Mouse (Mus musculus) T-cell, adult 2 months (primary cell): Measurements from ENCODE around the gene Spint4.
"Not testable (repeated sequence)": the region's sequence is repeated elsewhere in the genome, so short reads cannot be mapped to it uniquely, and the experiment has no call there.

Source experiments
- DNase-seq: peaks from one replicate; pipeline ENCODE4 v3.0.0; 2022; ENCODE audit warnings: low spot score

The Spint4 gene

GRCm38 (mm10) chr2:164698201-164698600 lies at the start of gene Spint4:
Gene Spint4 (plus strand): TSS chr2:164698501.
- no peak for DNase-seq

- DNase-seq, result peak; percentile 6
Measured at GRCm38 (mm10) chr2:164655858-164656257, 42.4 kb upstream of the Spint4 start, which contains the start of gene Wfdc10. Gene Wfdc10 (plus strand): TSS chr2:164656046.

- DNase-seq, result no peak
Measured at GRCm38 (mm10) chr2:164656483-164656882, 41.8 kb upstream of the Spint4 start, which contains the start of gene Wfdc9. Gene Wfdc9 (minus strand): TSS chr2:164656583.

GRCm38 (mm10) chr2:164664851-164665250 lies 33.5 kb upstream of the Spint4 start:
- no peak for DNase-seq

- no peak for DNase-seq
Measured at GRCm38 (mm10) chr2:164670261-164670660, 28.0 kb upstream of the Spint4 start.

GRCm38 (mm10) chr2:164670938-164671337 lies 27.4 kb upstream of the Spint4 start:
- DNase-seq, result no peak

- no peak for DNase-seq
Measured at GRCm38 (mm10) chr2:164673987-164674386, 24.3 kb upstream of the Spint4 start, which contains the start of gene Wfdc11. Gene Wfdc11 (minus strand): TSS chr2:164674087.

GRCm38 (mm10) chr2:164676103-164676502 lies 22.2 kb upstream of the Spint4 start:
- no peak for DNase-seq

- no peak for DNase-seq
Measured at GRCm38 (mm10) chr2:164676916-164677685, 21.2 kb upstream of the Spint4 start.

- DNase-seq, result peak; percentile 61
Measured at GRCm38 (mm10) chr2:164678848-164679625, 19.3 kb upstream of the Spint4 start.

GRCm38 (mm10) chr2:164679906-164680305 lies 18.4 kb upstream of the Spint4 start:
- DNase-seq, result no peak

- DNase-seq, result no peak
Measured at GRCm38 (mm10) chr2:164684807-164685206, 13.5 kb upstream of the Spint4 start, which contains the start of gene Wfdc13. Gene Wfdc13 (plus strand): TSS chr2:164685107.

- no peak for DNase-seq
Measured at GRCm38 (mm10) chr2:164700959-164701358, 2.7 kb downstream of the Spint4 start.

GRCm38 (mm10) chr2:164701761-164702160 lies 3.5 kb downstream of the Spint4 start:
- no peak for DNase-seq

- DNase-seq, result no peak
Measured at GRCm38 (mm10) chr2:164704235-164704634, 5.9 kb downstream of the Spint4 start.

GRCm38 (mm10) chr2:164705328-164705727 lies 7.0 kb downstream of the Spint4 start:
- DNase-seq, result no peak

- no peak for DNase-seq
Measured at GRCm38 (mm10) chr2:164705991-164706390, 7.7 kb downstream of the Spint4 start.

GRCm38 (mm10) chr2:164715005-164715404 lies 16.7 kb downstream of the Spint4 start, which contains the start of gene Spint5:
Gene Spint5 (plus strand): TSS chr2:164715305.
- no peak for DNase-seq

GRCm38 (mm10) chr2:164716194-164716786 lies 18.0 kb downstream of the Spint4 start:
- DNase-seq, result not testable (repeated sequence)

GRCm38 (mm10) chr2:164723276-164723675 lies 25.0 kb downstream of the Spint4 start:
- DNase-seq, result no peak

- peak; percentile 49 for DNase-seq
Measured at GRCm38 (mm10) chr2:164725895-164726619, 27.8 kb downstream of the Spint4 start.

GRCm38 (mm10) chr2:164731719-164732118 lies 33.4 kb downstream of the Spint4 start:
- DNase-seq, result no peak
